Mouse (Mus musculus): ENCODE data around the gene Gm7579. TPM values are rescaled to one million over a fixed set of nuclear protein-coding genes. Genes with fewer than 3 reads are reported as not detected.
"Not testable (repeated sequence)": the region's sequence is repeated elsewhere in the genome, so short reads cannot be mapped to it uniquely, and the experiment has no call there.

Gene Gm7579
- not detected in 2 replicates for total RNA-seq (2012; rRNA removed)
- not detected for polyA plus RNA-seq (2012; ENCODE audit: insufficient read depth in 1 of 2, insufficient read length in 2 of 2, low read depth in 1 of 2, low replicate concordance in 2 of 2, missing spikeins in 1 of 2)

GRCm38 (mm10) chr7:142211559-142211958, at the start of gene Gm7579:
Gm7579 (plus strand) TSS chr7:142211859.
- no peak within 1 kb of the TSS for H3K27ac ChIP-seq (ENCODE audit: control insufficient read depth, low read depth, low read length)
- H3K4me3 ChIP-seq (ENCODE audit: control insufficient read depth in 1 of 2, insufficient read depth in 1 of 2, low read depth in 2 of 2, low read length in 2 of 2): no peak within 1 kb of the TSS
- no peaks in the 10 kb centered on the region for H3K4me1 ChIP-seq (ENCODE audit: control insufficient read depth in 1 of 2, insufficient read depth in 2 of 2, low read length in 2 of 2)
- H3K27me3 ChIP-seq (ENCODE audit: control insufficient read depth in 1 of 2, insufficient read depth in 2 of 2, low read length in 2 of 2): peaks cover 8 to 9% of the 10 kb centered on the region in 2 experiments
- TF ChIP-seq CHD2 (IDR thresholded peaks at IDR 0.05; ENCODE audit: low read length) (no peak), E2F4 (IDR thresholded peaks at IDR 0.05; ENCODE audit: borderline replicate concordance, low read depth, low read length) (no peak), USF2 (IDR thresholded peaks at IDR 0.05; ENCODE audit: borderline replicate concordance in 1 of 2, insufficient read depth in 1 of 2, low read depth in 1 of 2, low read length in 2 of 2) (no peak), USF1 (IDR thresholded peaks at IDR 0.05; ENCODE audit: low read depth, low read length) (no peak), TBP (IDR thresholded peaks at IDR 0.05; ENCODE audit: low read depth, low read length) (no peak), SIN3A (IDR thresholded peaks at IDR 0.05; ENCODE audit: low read length) (no peak), HCFC1 (IDR thresholded peaks at IDR 0.05; ENCODE audit: low read depth, low read length) (no peak), MAFK (IDR thresholded peaks at IDR 0.05; ENCODE audit: borderline replicate concordance, low read depth, low read length) (no peak), POLR2AphosphoS2 (IDR thresholded peaks at IDR 0.05; ENCODE audit: low read length) (no peak), MYC (IDR thresholded peaks at IDR 0.05; ENCODE audit: low read depth, low read length) (no peak), MAX (IDR thresholded peaks at IDR 0.05; ENCODE audit: low read length) (no peak), ZKSCAN1 (IDR thresholded peaks at IDR 0.05; ENCODE audit: low read depth, low read length) (no peak), GATA1 (IDR thresholded peaks at IDR 0.05; ENCODE audit: low read depth, low read length) (no peak)
- H3K9ac ChIP-seq (ENCODE audit: control insufficient read depth, low read depth, low read length, poor library complexity, severe bottlenecking): no peak within 1 kb of the TSS
- no peaks in the 10 kb centered on the region for H3K36me3 ChIP-seq (ENCODE audit: control insufficient read depth in 1 of 2, insufficient read depth in 2 of 2, low read length in 2 of 2)
- no peaks in the 10 kb centered on the region for H3K79me2 ChIP-seq (ENCODE audit: control insufficient read depth, insufficient read depth, low read length, poor library complexity)
- no peak for DNase-seq (ENCODE audit: low read depth, low spot score)
- H3K9me3 ChIP-seq (replicated peaks; ENCODE audit: insufficient read depth, low read length): no peaks in the 10 kb centered on the region

- not testable (repeated sequence) for DNase-seq (ENCODE audit: low read depth, low spot score); H3K27ac ChIP-seq (ENCODE audit: control insufficient read depth, low read depth, low read length); H3K27me3 ChIP-seq (ENCODE audit: control insufficient read depth in 1 of 2, insufficient read depth in 2 of 2, low read length in 2 of 2); H3K79me2 ChIP-seq (ENCODE audit: control insufficient read depth, insufficient read depth, low read length, poor library complexity); H3K9ac ChIP-seq (ENCODE audit: control insufficient read depth, low read depth, low read length, poor library complexity, severe bottlenecking); H3K36me3 ChIP-seq (ENCODE audit: control insufficient read depth in 1 of 2, insufficient read depth in 2 of 2, low read length in 2 of 2); H3K4me1 ChIP-seq (ENCODE audit: control insufficient read depth in 1 of 2, insufficient read depth in 2 of 2, low read length in 2 of 2); H3K4me3 ChIP-seq (ENCODE audit: control insufficient read depth in 1 of 2, insufficient read depth in 1 of 2, low read depth in 2 of 2, low read length in 2 of 2); H3K9me3 ChIP-seq (replicated peaks; ENCODE audit: insufficient read depth, low read length)
Measured at GRCm38 (mm10) chr7:142165639-142166038, 46.0 kb upstream of the Gm7579 start, which contains the start of gene Gm4553. Gm4553 (minus strand) TSS chr7:142165739.

- Histone ChIP-seq H3K27me3 (ENCODE audit: control insufficient read depth in 1 of 2, insufficient read depth in 2 of 2, low read length in 2 of 2) (peaks cover 2 to 5% of the 10 kb centered on the region in 2 experiments), H3K4me3 (ENCODE audit: control insufficient read depth in 1 of 2, insufficient read depth in 1 of 2, low read depth in 2 of 2, low read length in 2 of 2) (no peak overlapping the region), H3K79me2 (ENCODE audit: control insufficient read depth, insufficient read depth, low read length, poor library complexity) (no peaks in the 10 kb centered on the region), H3K36me3 (ENCODE audit: control insufficient read depth in 1 of 2, insufficient read depth in 2 of 2, low read length in 2 of 2) (no peaks in the 10 kb centered on the region), H3K9ac (ENCODE audit: control insufficient read depth, low read depth, low read length, poor library complexity, severe bottlenecking) (no peak overlapping the region), H3K4me1 (ENCODE audit: control insufficient read depth in 1 of 2, insufficient read depth in 2 of 2, low read length in 2 of 2) (no peaks in the 10 kb centered on the region), H3K9me3 (replicated peaks; ENCODE audit: insufficient read depth, low read length) (no peaks in the 10 kb centered on the region), H3K27ac (ENCODE audit: control insufficient read depth, low read depth, low read length) (no peak overlapping the region)
- peak; percentile 55 for DNase-seq (ENCODE audit: low read depth, low spot score)
- TF ChIP-seq HCFC1 (IDR thresholded peaks at IDR 0.05; ENCODE audit: low read depth, low read length) (no peak), SMC3 (IDR thresholded peaks at IDR 0.05; ENCODE audit: low read depth, low read length) (peak; percentile 64), ZC3H11A (IDR thresholded peaks at IDR 0.05; ENCODE audit: low read depth, low read length) (peak; percentile 53; the same call in 1 of the 2 replicates), MYB (IDR thresholded peaks at IDR 0.05; ENCODE audit: low read depth, low read length) (no peak), CTCF (IDR thresholded peaks at IDR 0.05 in 2 of 3, conservative IDR thresholded peaks at IDR 0.05 in 1 of 3; ENCODE audit: control insufficient read depth in 1 of 3, insufficient read depth in 1 of 3, low read depth in 2 of 3, low read length in 3 of 3, poor library complexity in 1 of 3, severe bottlenecking in 1 of 3) (peak; percentile 53 to 83 (median 78)), RAD21 (IDR thresholded peaks at IDR 0.05; ENCODE audit: low read depth, low read length) (peak; percentile 87), POLR2A (IDR thresholded peaks at IDR 0.05; ENCODE audit: control insufficient read depth in 1 of 2, insufficient read depth in 1 of 2, low read depth in 1 of 2, low read length in 2 of 2, poor library complexity in 1 of 2) (no peak), GATA1 (IDR thresholded peaks at IDR 0.05; ENCODE audit: low read depth, low read length) (no peak), JUND (IDR thresholded peaks at IDR 0.05; ENCODE audit: low read depth, low read length) (no peak), CHD2 (IDR thresholded peaks at IDR 0.05; ENCODE audit: low read length) (no peak), RCOR1 (IDR thresholded peaks at IDR 0.05; ENCODE audit: low read depth, low read length) (no peak), CHD1 (IDR thresholded peaks at IDR 0.05; ENCODE audit: low read depth, low read length) (no peak), ZMIZ1 (IDR thresholded peaks at IDR 0.05; ENCODE audit: low read depth, low read length) (no peak), POLR2AphosphoS5 (IDR thresholded peaks at IDR 0.05; ENCODE audit: borderline replicate concordance, low read depth, low read length) (no peak), ZKSCAN1 (IDR thresholded peaks at IDR 0.05; ENCODE audit: low read depth, low read length) (no peak)
Measured at GRCm38 (mm10) chr7:142169836-142170235, 41.8 kb upstream of the Gm7579 start.
